Mouse (Mus musculus): ENCODE measurements around the gene AL732309.1. TPM values are rescaled to one million over a fixed set of nuclear protein-coding genes. Genes with fewer than 3 reads are reported as not detected.

The AL732309.1 gene
- polyA plus RNA-seq, 1 experiment, result 23.8 TPM

DNA sequence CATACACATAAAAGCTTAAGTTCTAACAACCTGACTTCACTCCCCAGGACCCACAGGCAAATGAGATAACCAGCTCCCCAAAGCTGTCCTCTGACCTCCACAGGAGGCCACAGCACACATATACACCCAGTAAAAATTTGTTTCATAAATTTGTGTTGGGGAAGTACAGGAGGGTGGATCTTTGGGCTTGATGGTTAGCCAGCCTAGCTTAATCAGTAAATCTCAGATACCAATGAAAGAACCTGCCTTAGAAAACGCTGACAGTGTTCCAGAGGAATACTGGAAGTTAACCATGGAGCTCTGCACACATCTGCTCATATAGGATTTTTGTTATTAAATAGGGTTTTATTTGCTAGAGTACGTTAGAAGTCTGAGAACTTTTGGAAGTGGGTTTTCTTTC lies 29.0 kb downstream of the AL732309.1 start:
- DNase-seq (ENCODE audit: low spot score), result no peak

DNA sequence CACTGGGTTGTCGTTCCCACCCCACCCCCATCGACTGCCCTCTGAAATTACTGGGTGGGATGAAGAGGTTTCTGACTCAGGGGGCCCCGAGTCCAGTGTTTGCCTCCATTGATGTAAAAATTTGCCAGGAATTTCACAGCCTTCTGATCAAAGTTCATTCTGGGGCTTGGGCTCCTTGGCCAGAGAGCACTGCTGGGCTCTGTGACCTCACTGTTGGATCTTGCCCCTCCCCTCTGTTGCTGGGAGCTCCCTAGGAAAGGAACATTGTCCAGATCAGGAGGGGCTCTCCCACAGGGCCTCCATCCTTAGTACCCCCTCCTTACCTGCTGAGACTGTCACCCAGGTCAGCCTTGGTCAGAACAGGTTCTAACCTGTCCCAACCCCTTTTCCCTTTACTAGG lies 32.2 kb downstream of the AL732309.1 start, which contains the start of gene Stpg3:
Stpg3 (minus strand) TSS at position 194 of the 400 bp plus-strand sequence.
- no peak for DNase-seq (ENCODE audit: low spot score)

DNA sequence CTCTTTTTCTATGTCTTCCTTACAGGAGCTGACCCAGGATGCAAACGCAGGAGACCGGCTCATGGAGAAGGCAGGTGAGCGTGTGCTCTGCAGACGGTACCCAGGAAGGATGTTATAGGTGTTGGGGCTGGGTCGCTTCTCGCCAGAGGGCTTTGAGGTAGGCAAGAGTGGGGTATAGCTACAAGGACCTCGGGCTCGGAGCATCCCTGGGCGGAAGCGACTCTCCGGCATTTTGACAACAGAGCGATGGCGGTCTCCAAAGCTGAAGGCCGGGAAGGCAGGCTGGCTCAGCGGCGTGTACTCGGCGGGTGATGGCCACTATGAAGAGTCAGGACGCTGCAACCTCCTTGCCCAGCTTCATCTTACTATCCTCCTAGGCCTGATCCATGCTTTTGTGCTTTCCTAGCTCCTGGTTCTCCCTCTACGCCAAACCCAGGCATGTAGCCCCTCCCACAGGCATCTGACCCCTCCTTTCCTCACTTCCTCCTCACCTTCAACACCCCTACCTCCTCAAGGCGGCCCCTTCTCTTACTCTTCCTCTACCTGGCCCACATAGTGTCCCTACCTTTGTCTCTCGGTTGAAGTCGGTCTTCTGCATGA lies 33.3 kb downstream of the AL732309.1 start:
- no peak for DNase-seq (ENCODE audit: low spot score)

DNA sequence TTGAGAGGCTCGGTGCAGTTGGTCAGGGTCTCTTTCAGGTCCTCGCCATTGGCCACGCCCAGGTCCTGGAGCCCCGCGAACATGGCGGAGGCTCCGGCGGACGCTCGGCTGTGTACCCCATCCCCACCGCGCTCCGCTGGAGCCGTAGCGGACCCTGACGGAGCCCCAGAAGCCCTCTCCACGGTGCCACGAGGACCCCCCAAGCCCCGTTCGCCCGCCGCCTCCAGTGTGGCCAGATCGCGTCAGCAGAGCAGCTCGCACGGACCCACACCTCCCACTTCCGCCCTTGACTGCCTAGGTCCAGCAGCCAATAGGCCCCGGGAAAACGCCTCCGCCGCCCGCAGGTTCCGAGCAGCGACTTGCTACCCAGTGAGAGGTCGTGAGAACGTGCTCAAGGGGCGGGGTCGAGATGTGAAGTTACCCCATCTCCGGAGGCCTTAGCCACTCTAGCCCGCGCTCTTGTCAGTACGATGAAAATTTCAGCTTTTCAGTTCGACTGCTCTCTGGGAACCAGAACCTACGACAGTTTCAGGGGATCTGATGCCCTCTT lies 35.5 kb downstream of the AL732309.1 start, which contains the start of gene Nelfb:
Nelfb (minus strand) TSS at position 369 of the 550 bp plus-strand sequence.
- peak; percentile 85 for DNase-seq (ENCODE audit: low spot score)

DNA sequence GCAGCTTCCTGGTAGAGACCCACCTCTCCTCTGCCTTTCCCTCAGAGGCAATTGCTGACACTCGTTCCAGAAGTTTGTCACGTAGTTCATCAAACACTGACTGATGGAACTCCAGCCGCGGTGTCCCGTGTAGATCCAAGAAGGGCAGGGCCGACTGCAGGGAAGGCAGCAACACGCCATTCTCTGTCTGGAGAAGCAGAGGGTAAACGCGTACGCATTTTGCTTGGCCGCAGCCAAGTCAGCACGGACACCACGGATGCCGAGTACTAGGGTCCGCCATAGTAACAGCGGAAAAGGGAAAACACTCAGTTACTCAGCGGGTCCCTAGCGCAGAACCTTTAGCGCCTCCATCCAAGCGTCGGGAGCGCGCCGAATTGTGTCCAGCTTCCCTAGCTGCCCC lies 36.0 kb downstream of the AL732309.1 start:
- DNase-seq (ENCODE audit: low spot score), result no peak

- DNase-seq (ENCODE audit: low spot score), result no peak
Observed at GRCm38 (mm10) chr2:25207593-25207992, 39.1 kb downstream of the AL732309.1 start.

- DNase-seq (ENCODE audit: low spot score), result no peak
Observed at GRCm38 (mm10) chr2:25203631-25204214, 42.9 kb downstream of the AL732309.1 start.

- DNase-seq (ENCODE audit: low spot score), result no peak
Observed at GRCm38 (mm10) chr2:25200631-25201030, 46.0 kb downstream of the AL732309.1 start.

- DNase-seq (ENCODE audit: low spot score), result no peak
Observed at GRCm38 (mm10) chr2:25197946-25198345, 48.7 kb downstream of the AL732309.1 start.

DNA sequence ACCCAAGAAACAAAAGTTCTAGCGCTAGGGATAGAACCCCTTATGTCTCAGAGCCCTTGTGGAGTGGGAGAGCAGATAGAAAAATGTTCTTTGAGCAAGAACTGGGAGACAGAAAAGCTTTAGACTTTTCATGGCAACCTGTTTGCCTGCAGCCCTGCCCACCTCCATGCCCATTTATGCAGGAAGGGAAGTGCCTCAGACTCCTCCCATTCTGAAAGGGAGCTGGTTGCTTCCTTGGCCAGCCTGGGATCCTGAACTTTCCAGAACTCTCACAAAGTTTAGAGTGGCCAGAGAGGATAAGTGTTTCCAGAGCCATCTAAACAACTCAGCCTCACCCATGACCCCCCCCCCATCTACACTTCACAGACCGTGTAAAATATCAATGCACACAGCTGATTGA lies 49.5 kb downstream of the AL732309.1 start:
- no peak for DNase-seq (ENCODE audit: low spot score)

- peak; percentile 67 for DNase-seq (ENCODE audit: low spot score)
Observed at GRCm38 (mm10) chr2:25196172-25196954, 50.3 kb downstream of the AL732309.1 start, which contains the start of gene Tor4a. Tor4a (minus strand) TSS chr2:25196886.

GRCm38 (mm10) chr2:25195211-25196156 lies 51.2 kb downstream of the AL732309.1 start:
- no peak for DNase-seq (ENCODE audit: low spot score)

Other genes with a start within 250 kb of the AL732309.1 start
- 87.4 and 114 TPM in 2 replicates for gene Nsmf, start 192.5 kb downstream of the AL732309.1 start, polyA plus RNA-seq (2012; rRNA removed)
- gene Entpd8, start 166.6 kb downstream of the AL732309.1 start, polyA plus RNA-seq (2012; rRNA removed), result 0.03 and 0.07 TPM in 2 replicates
- gene Noxa1, start 151.7 kb downstream of the AL732309.1 start, polyA plus RNA-seq (2012; rRNA removed), result 0.13 and 0.18 TPM in 2 replicates
- 50.1 and 60.0 TPM in 2 replicates for gene Nrarp, start 66.1 kb downstream of the AL732309.1 start, polyA plus RNA-seq (2012; rRNA removed)
- 22.6 and 25.3 TPM in 2 replicates for gene Tor4a, start 50.0 kb downstream of the AL732309.1 start, polyA plus RNA-seq (2012; rRNA removed)
- gene Nelfb, start 35.4 kb downstream of the AL732309.1 start, polyA plus RNA-seq (2012; rRNA removed), result 55.4 and 60.6 TPM in 2 replicates
- gene Stpg3, start 32.2 kb downstream of the AL732309.1 start, polyA plus RNA-seq (2012; rRNA removed), result not detected in 2 replicates
- 0.08 and 0.10 TPM in 2 replicates for gene Fam166a, start 28.1 kb downstream of the AL732309.1 start, polyA plus RNA-seq (2012; rRNA removed)
- gene Tubb4b, start 22.2 kb downstream of the AL732309.1 start, polyA plus RNA-seq (2012; rRNA removed), result 510 and 610 TPM in 2 replicates
- 0.03 TPM in 1 of 2 replicates, not detected in the other for gene Slc34a3, start 12.5 kb downstream of the AL732309.1 start, polyA plus RNA-seq (2012; rRNA removed)
- gene Rnf224, start 10.1 kb downstream of the AL732309.1 start, polyA plus RNA-seq (2012; rRNA removed), result 0.13 and 0.19 TPM in 2 replicates
- 12.9 and 14.1 TPM in 2 replicates for gene Rnf208, start 4.6 kb downstream of the AL732309.1 start, polyA plus RNA-seq (2012; rRNA removed)
- gene Cysrt1, start 4.4 kb downstream of the AL732309.1 start, polyA plus RNA-seq (2012; rRNA removed), result 2.0 and 2.5 TPM in 2 replicates
- gene Tmem203, start 8.6 kb upstream of the AL732309.1 start, polyA plus RNA-seq (2012; rRNA removed), result 30.7 and 34.2 TPM in 2 replicates
- 8.0 and 13.6 TPM in 2 replicates for gene Tprn, start 15.8 kb upstream of the AL732309.1 start, polyA plus RNA-seq (2012; rRNA removed)
- gene Ssna1, start 25.6 kb upstream of the AL732309.1 start, polyA plus RNA-seq (2012; rRNA removed), result 58.8 and 84.8 TPM in 2 replicates
- gene Anapc2, start 25.6 kb upstream of the AL732309.1 start, polyA plus RNA-seq (2012; rRNA removed), result 84.5 and 88.3 TPM in 2 replicates
- not detected in 2 replicates for gene Tmem210, start 41.3 kb upstream of the AL732309.1 start, polyA plus RNA-seq (2012; rRNA removed)
- gene Lrrc26, start 43.1 kb upstream of the AL732309.1 start, polyA plus RNA-seq (2012; rRNA removed), result 7.0 and 8.2 TPM in 2 replicates
- gene Grin1, start 72.3 kb upstream of the AL732309.1 start, polyA plus RNA-seq (2012; rRNA removed), result 1.1 TPM in 2 replicates
- 15.2 and 22.8 TPM in 2 replicates for gene Man1b1, start 85.5 kb upstream of the AL732309.1 start, polyA plus RNA-seq (2012; rRNA removed)
- gene Dpp7, start 109.5 kb upstream of the AL732309.1 start, polyA plus RNA-seq (2012; rRNA removed), result 36.0 and 37.3 TPM in 2 replicates
- 36.8 and 38.3 TPM in 2 replicates for gene Uap1l1, start 118.8 kb upstream of the AL732309.1 start, polyA plus RNA-seq (2012; rRNA removed)
- gene Sapcd2, start 125.5 kb upstream of the AL732309.1 start, polyA plus RNA-seq (2012; rRNA removed), result 1.6 and 2.5 TPM in 2 replicates
- 104 and 107 TPM in 2 replicates for gene Entpd2, start 149.0 kb upstream of the AL732309.1 start, polyA plus RNA-seq (2012; rRNA removed)
- gene Npdc1, start 152.5 kb upstream of the AL732309.1 start, polyA plus RNA-seq (2012; rRNA removed), result 103 and 126 TPM in 2 replicates
- 0.19 and 0.29 TPM in 2 replicates for gene Fut7, start 176.4 kb upstream of the AL732309.1 start, polyA plus RNA-seq (2012; rRNA removed)
- 6.3 and 16.4 TPM in 2 replicates for gene Abca2, start 181.8 kb upstream of the AL732309.1 start, polyA plus RNA-seq (2012; rRNA removed)
- 0.69 and 2.2 TPM in 2 replicates for gene Clic3, start 210.0 kb upstream of the AL732309.1 start, polyA plus RNA-seq (2012; rRNA removed)
- gene Paxx, start 214.2 kb upstream of the AL732309.1 start, polyA plus RNA-seq (2012; rRNA removed), result 50.8 and 61.1 TPM in 2 replicates
- 0.38 and 0.74 TPM in 2 replicates for gene Ptgds, start 223.2 kb upstream of the AL732309.1 start, polyA plus RNA-seq (2012; rRNA removed)
- not detected in 2 replicates for gene Lcn12, start 247.0 kb upstream of the AL732309.1 start, polyA plus RNA-seq (2012; rRNA removed)